Comparison of ENCODE assay signal across 14 mouse cellular contexts in the genomic region with DNA sequence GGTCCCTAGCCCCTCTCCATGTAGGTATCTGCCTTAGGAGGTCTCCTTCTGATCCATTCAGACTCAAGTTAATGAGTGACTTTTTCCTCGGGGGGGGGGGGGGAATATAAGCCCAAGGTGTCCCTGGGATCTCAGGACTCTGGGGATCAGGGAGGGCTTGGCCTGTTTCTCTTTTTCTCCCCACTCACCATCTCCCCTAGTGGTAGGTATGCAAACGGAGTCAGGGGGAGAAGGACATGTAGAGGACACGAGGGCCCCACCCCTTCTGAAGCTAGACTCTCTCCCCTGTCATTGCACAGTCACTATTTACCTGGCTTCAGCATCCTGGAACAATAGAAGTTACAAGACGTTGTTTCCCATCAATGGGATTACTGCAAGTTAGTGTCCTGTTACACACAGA. TPM values are rescaled to one million over a fixed set of nuclear protein-coding genes. Genes with fewer than 3 reads are reported as not detected.
DNase-seq lines count a peak whose midpoint lies in the region; ATAC-seq and TF ChIP-seq lines count a peak whose summit lies in the region.
"Had no signal": no experiment of that assay in that cellular context is flagged by ENCODE, and none has a peak within 500 bp of the region (broad histone marks: within the 10 kb centered on the region; RNA-seq: fewer than 3 reads in every experiment).

No protein-coding gene starts in this region.

- ATAC-seq in megakaryocyte progenitor cell, adult 5-6 weeks (replicated peaks; ENCODE audit: poor library complexity): no peak
- ATAC-seq: activated CD4-positive, CD25-positive, alpha-beta regulatory T cell, adult 4 months; midbrain, embryonic 13.5 days had no signal

- 31% methylated on average over 4 of the region's 4 CpGs for WGBS in heart, adult 2 months

- TF ChIP-seq POLR2A in heart, adult 2 months (IDR thresholded peaks at IDR 0.05; ENCODE audit: insufficient read depth, low read depth, low read length): no peak
- no peak for TF ChIP-seq POLR2A in testis, adult 2 months (IDR thresholded peaks at IDR 0.05; ENCODE audit: control insufficient read depth, low read depth, low read length)

- no peaks in the 10 kb centered on the region; the same call in 1 of the 2 replicates for H3K79me2 ChIP-seq in heart, adult 2 months (replicated peaks; ENCODE audit: control insufficient read depth, insufficient read depth, low read length)

- H3K27ac ChIP-seq in heart, adult 2 months: peak overlapping the region; percentile 81
- peak overlapping the region; percentile 29; the same call in 1 of the 2 replicates for H3K27ac ChIP-seq in testis, adult 2 months (ENCODE audit: control insufficient read depth, insufficient read depth, low read depth, low read length)
- H3K27ac ChIP-seq: embryonic facial prominence, embryonic 10.5 days; limb, embryonic 12.5 days; midbrain, embryonic 13.5 days had no signal

- intact Hi-C loops in heart, adult 2 months (cut with DNase I): no loop called here
- intact Hi-C loops in heart, postnatal 14 days (cut with DNase I): no loop called here

- TF ChIP-seq CTCF in heart, adult 2 months (IDR thresholded peaks at IDR 0.05): peak; percentile 52
- no peak for TF ChIP-seq CTCF in testis, adult 2 months (IDR thresholded peaks at IDR 0.05; ENCODE audit: control insufficient read depth, insufficient read depth, insufficient replicate concordance, low read depth, low read length)

- TF ChIP-seq EP300 in heart, adult 2 months (IDR thresholded peaks at IDR 0.05; ENCODE audit: insufficient read depth, low read depth, low read length): no peak

- no peaks in the 10 kb centered on the region for H3K27me3 ChIP-seq in heart, adult 2 months (ENCODE audit: control insufficient read depth, insufficient read depth, low read length)
- no peaks in the 10 kb centered on the region for H3K27me3 ChIP-seq in testis, adult 2 months (ENCODE audit: control insufficient read depth, insufficient read depth, low read length)

- DNase-seq in heart, adult 2 months: no peak
- no peak for DNase-seq in heart, postnatal 14 days
- no peak for DNase-seq in testis, postnatal 10 days (ENCODE audit: low spot score)
- peak; percentile 65 for DNase-seq in kidney, postnatal 10 days
- no peak for DNase-seq in cerebellum, postnatal 4 days (ENCODE audit: low spot score in 2 of 2)
- no peak for DNase-seq in adrenal gland, adult (ENCODE audit: inconsistent age in 2 of 2, low spot score in 1 of 2)
- DNase-seq: thymus, postnatal 4 days had no signal

- H3K4me3 ChIP-seq in heart, adult 2 months: no peak overlapping the region
- no peak overlapping the region for H3K4me3 ChIP-seq in testis, adult 2 months (ENCODE audit: control insufficient read depth, low read depth, low read length)
- H3K4me3 ChIP-seq: embryonic facial prominence, embryonic 10.5 days; heart, embryonic 12.5 days; limb, embryonic 12.5 days; midbrain, embryonic 13.5 days had no signal

- peak overlapping the region; percentile 35; the same call in 1 of the 2 replicates for H3K9ac ChIP-seq in heart, adult 2 months (ENCODE audit: low read depth, low read length)
- H3K9ac ChIP-seq: heart, embryonic 12.5 days; limb, embryonic 12.5 days; midbrain, embryonic 13.5 days had no signal

- peaks cover 20% of the 10 kb centered on the region for H3K36me3 ChIP-seq in heart, adult 2 months (ENCODE audit: control insufficient read depth, insufficient read depth, low read length)
- H3K36me3 ChIP-seq in testis, adult 2 months (ENCODE audit: control insufficient read depth, insufficient read depth, low read length): no peaks in the 10 kb centered on the region
- H3K36me3 ChIP-seq: embryonic facial prominence, embryonic 10.5 days; heart, embryonic 12.5 days; limb, embryonic 12.5 days; midbrain, embryonic 13.5 days had no signal

- peaks cover 35% of the 10 kb centered on the region for H3K4me1 ChIP-seq in heart, adult 2 months (ENCODE audit: control insufficient read depth, insufficient read depth, low read length)
- H3K4me1 ChIP-seq in testis, adult 2 months (ENCODE audit: control insufficient read depth, insufficient read depth, low read length): peaks cover 3% of the 10 kb centered on the region
- H3K4me1 ChIP-seq: midbrain, embryonic 13.5 days had no signal

RNA-seq across cellular contexts. Expression of a gene that starts 45.1 kb away (rescaled TPM):
- total RNA-seq in heart, adult 2 months (2021): 10 to 100 TPM; 29.2 to 32.3 TPM
- polyA plus RNA-seq in heart, adult 2 months (2012; rRNA removed): 36.2 and 50.3 TPM in 2 replicates
- 10 to 100 TPM; 38.9 to 39.2 TPM for total RNA-seq in heart, postnatal 14 days (2021)
- polyA plus RNA-seq in testis, adult 2 months (2012; rRNA removed): 6.7 and 7.7 TPM in 2 replicates
- total RNA-seq in megakaryocyte progenitor cell, adult 5-6 weeks (2015): 4.4 and 5.6 TPM in 2 replicates
- 3.1 and 6.9 TPM in 2 replicates for total RNA-seq in megakaryocyte progenitor cell, adult 5-6 weeks (2017)
